Mouse (Mus musculus) lung, embryonic 16.5 days (tissue): Measurements from ENCODE around the gene Sept8. TPM values are rescaled to one million over a fixed set of nuclear protein-coding genes. Genes with fewer than 3 reads are reported as not detected.
A peak's percentile ranks its signal among the peaks of the same experiment; 100 is the strongest.

Source experiments
- ATAC-seq: fragments of 200-750 bp; cut with Nextera tagmentation; 2 replicates; pipeline ENCODE4 v1.8.0; 2017; ENCODE audit warnings: low read depth, mild to moderate bottlenecking, moderate library complexity
- H3K27ac ChIP-seq: fragments of 300-500 bp; sonication (generic); 2 replicates; pipeline ENCODE4 v1.5.1; 2014; ENCODE audit warnings: mild to moderate bottlenecking, control low read depth, low read length
- H3K27me3 ChIP-seq: fragments of 300-500 bp; sonication (generic); 2 replicates; pipeline ENCODE4 v1.6.1; 2014; ENCODE audit warnings: low read depth, low read length, mixed read lengths; ENCODE audit not compliant: control insufficient read depth, insufficient read depth
- H3K36me3 ChIP-seq: fragments of 300-500 bp; sonication (generic); 2 replicates; pipeline ENCODE4 v1.6.1; 2014; ENCODE audit warnings: low read length; ENCODE audit not compliant: control insufficient read depth, insufficient read depth
- H3K4me1 ChIP-seq: fragments of 300-500 bp; sonication (generic); replicated peaks from 2 replicates; pipeline ENCODE4 v1.6.1; 2014; ENCODE audit warnings: low read length, mixed read lengths; ENCODE audit not compliant: control insufficient read depth, insufficient read depth
- H3K4me2 ChIP-seq: fragments of 300-500 bp; sonication (generic); 2 replicates; pipeline ENCODE4 v1.6.1; 2014; ENCODE audit warnings: low read depth, low read length, control low read depth
- H3K4me3 ChIP-seq: fragments of 300-500 bp; sonication (generic); 2 replicates; pipeline ENCODE4 v1.5.1; 2014; ENCODE audit warnings: mild to moderate bottlenecking, low read length, control low read depth
- H3K9ac ChIP-seq: fragments of 300-500 bp; sonication (generic); 2 replicates; pipeline ENCODE4 v1.6.1; 2014; ENCODE audit warnings: low read length, control low read depth
- H3K9me3 ChIP-seq: fragments of 300-500 bp; sonication (generic); 2 replicates; pipeline ENCODE4 v1.6.1; 2016; ENCODE audit warnings: low read length; ENCODE audit not compliant: control insufficient read depth
- WGBS: fragments of 180-500 bp; shearing (Covaris S2); extraction: QIAGEN DNeasy Blood & Tissue Kit; methylation state at CpG from one replicate; pipeline ENCODE4 v1.1.7; 2014; 5-methylcytosine and 5-hydroxymethylcytosine counted together
- polyA plus RNA-seq: library from polyadenylated mRNA; unstranded; fragments of >200 nt; fragmentation: Nextera tagmentation; extraction: Ambion mirVana; gene quantifications from 2 replicates; pipeline ENCODE4 v1.2.1, GENCODE M21; 2015

Gene Sept8
- polyA plus RNA-seq, 1 experiment from 2014 or later, result 27.1 TPM

DNA sequence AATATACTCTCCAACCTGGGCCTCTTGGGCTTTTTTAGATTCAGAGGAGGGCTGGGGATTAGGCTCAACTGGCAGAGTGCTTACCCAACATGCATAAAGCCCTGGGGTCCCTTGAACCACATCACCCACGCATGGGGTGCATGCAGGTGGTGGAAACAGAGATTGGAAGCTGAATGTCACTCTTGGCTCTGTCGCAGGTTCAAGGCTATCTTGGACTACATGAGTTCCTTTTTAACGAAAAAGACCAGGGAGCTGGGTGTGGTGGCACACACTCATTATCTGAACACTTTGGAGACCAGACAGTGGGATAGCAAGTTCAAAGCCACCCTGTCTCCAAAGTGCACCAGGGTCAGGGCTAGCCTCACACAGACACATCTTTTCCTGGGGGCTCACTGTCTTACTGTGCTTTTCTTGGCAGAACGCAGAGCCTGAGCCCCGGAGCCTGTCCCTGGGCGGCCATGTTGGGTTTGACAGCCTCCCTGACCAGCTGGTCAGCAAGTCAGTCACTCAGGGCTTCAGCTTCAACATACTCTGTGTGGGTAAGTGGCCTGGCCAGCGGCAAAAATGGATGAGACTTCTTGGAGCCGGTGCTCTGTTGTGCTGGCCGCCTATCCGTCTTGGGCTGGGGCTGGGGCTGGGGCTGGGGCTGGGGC lies 12.6 kb downstream of the Sept8 start:
- H3K4me1 ChIP-seq, result peaks cover 13% of the 10 kb centered on the region
- H3K27ac ChIP-seq, result no peak overlapping the region
- ATAC-seq, result no peak
- H3K27me3 ChIP-seq, result no peaks in the 10 kb centered on the region
- no peaks in the 10 kb centered on the region for H3K9me3 ChIP-seq
- peaks cover 17% of the 10 kb centered on the region for H3K36me3 ChIP-seq
- H3K4me2 ChIP-seq, result no peak overlapping the region
- 84% methylated on average over 10 of the region's 10 CpGs for WGBS
- H3K9ac ChIP-seq, result no peak overlapping the region
- H3K4me3 ChIP-seq, result no peak overlapping the region

DNA sequence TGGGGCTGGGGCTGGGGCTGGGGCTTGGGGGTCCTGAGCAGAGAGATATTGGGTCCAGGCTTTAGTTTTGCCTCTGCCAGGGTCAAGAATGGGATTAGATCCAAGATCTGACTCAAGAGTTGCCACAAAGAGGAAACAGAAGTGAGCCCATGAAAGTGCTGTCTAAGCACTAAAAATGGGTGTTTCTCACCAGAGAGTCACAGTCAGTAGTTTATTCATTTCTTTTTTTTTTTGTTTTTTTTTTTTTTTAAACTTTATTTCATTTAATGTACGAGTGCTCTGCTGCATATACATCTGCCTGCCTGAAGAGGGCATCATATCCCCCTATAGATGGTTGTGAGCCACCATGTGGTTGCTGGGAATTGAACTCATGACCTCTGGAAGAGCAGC lies 13.2 kb downstream of the Sept8 start:
- peaks cover 13% of the 10 kb centered on the region for H3K4me1 ChIP-seq
- peaks cover 17% of the 10 kb centered on the region for H3K36me3 ChIP-seq
- 86% methylated on average over 1 of the region's 1 CpGs for WGBS
- H3K4me3 ChIP-seq, result no peak overlapping the region
- no peak overlapping the region for H3K4me2 ChIP-seq
- ATAC-seq, result no peak
- no peaks in the 10 kb centered on the region for H3K9me3 ChIP-seq
- H3K27ac ChIP-seq, result no peak overlapping the region
- H3K9ac ChIP-seq, result no peak overlapping the region
- no peaks in the 10 kb centered on the region for H3K27me3 ChIP-seq

DNA sequence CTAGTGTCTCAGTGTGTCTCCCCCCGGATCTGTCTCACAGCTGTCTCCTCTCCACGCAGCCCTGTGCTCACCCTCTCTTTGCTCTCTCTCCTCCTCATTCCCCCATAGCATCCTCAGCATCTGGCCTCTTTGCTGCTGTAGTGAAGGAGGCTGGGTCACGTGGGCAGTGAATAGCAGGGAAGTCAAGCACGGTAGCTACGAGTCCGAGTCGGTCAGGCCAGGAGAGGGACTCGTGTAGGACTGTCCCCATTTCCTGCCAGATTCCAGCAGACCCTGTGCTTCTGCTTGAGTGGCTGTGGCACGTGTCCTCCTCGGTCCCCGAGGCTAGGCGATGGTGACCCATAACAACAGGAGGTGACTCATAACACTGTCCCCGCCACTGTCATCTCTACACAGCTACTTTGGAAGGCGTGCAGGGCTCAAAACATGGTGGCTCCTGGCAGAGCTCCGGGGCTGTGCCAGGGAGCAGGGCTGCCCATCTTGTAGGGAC lies 20.0 kb downstream of the Sept8 start:
- H3K36me3 ChIP-seq, result peaks cover 21% of the 10 kb centered on the region
- H3K4me3 ChIP-seq, result no peak overlapping the region
- H3K4me1 ChIP-seq, result peaks cover 2% of the 10 kb centered on the region; the same call in 1 of the 2 replicates
- no peaks in the 10 kb centered on the region for H3K9me3 ChIP-seq
- no peaks in the 10 kb centered on the region for H3K27me3 ChIP-seq
- no peak overlapping the region for H3K4me2 ChIP-seq
- 68% methylated on average over 15 of the region's 15 CpGs for WGBS
- H3K27ac ChIP-seq, result no peak overlapping the region
- ATAC-seq, result no peak; the same call in 1 of the 2 replicates
- H3K9ac ChIP-seq, result no peak overlapping the region

DNA sequence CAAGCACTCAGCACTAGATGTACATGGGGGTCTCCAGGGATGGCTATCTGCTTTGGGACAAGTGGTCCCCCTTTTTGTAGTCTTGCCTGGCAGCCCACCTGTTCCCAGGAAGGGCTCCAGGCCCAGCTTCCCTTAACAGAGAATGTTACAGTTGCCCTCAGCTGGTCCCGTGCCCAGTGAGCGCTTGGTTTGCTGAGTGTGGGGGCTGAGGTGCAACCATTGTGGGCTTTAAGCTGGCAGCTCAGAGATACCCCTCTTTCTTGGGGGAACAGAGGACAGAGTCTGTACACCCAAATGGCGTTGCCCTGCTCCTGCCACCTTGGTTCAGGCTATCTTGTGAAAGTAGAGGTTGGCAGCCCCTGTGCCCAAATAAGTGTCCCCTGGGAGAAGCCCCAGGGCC lies 21.3 kb downstream of the Sept8 start:
- WGBS, result 91% methylated on average over 3 of the region's 3 CpGs
- H3K9ac ChIP-seq, result no peak overlapping the region
- no peaks in the 10 kb centered on the region for H3K27me3 ChIP-seq
- no peak overlapping the region for H3K27ac ChIP-seq
- H3K4me1 ChIP-seq, result peaks cover 2% of the 10 kb centered on the region; the same call in 1 of the 2 replicates
- no peak for ATAC-seq
- peaks cover 10% of the 10 kb centered on the region; the same call in 1 of the 2 replicates for H3K36me3 ChIP-seq
- no peak overlapping the region for H3K4me2 ChIP-seq
- H3K4me3 ChIP-seq, result no peak overlapping the region
- no peaks in the 10 kb centered on the region for H3K9me3 ChIP-seq

DNA sequence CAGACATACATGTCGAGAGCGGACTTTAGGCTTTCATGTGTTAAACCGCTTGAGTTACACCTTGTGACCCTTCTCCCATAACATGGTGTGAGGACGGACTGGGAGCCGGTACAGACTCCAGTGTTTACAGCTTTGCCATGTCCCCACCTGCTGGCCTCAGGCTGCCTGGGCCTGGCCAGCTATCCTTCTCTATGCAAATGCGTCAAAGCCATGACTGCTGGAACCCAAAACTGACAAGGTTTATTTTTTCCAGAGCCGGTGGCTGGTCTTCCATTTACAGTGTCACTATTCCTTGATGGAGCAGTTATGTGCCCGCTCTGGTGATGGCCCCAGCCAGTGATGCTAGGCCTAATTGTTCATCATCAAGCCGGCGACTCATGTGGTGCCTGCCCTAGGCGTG lies 22.2 kb downstream of the Sept8 start:
- H3K4me1 ChIP-seq, result peaks cover 2% of the 10 kb centered on the region; the same call in 1 of the 2 replicates
- 76% methylated on average over 11 of the region's 11 CpGs for WGBS
- H3K9me3 ChIP-seq, result no peaks in the 10 kb centered on the region
- ATAC-seq, result no peak
- H3K4me3 ChIP-seq, result no peak overlapping the region
- no peaks in the 10 kb centered on the region for H3K27me3 ChIP-seq
- H3K4me2 ChIP-seq, result no peak overlapping the region
- H3K36me3 ChIP-seq, result peaks cover 4% of the 10 kb centered on the region; the same call in 1 of the 2 replicates
- H3K9ac ChIP-seq, result no peak overlapping the region
- H3K27ac ChIP-seq, result no peak overlapping the region

DNA sequence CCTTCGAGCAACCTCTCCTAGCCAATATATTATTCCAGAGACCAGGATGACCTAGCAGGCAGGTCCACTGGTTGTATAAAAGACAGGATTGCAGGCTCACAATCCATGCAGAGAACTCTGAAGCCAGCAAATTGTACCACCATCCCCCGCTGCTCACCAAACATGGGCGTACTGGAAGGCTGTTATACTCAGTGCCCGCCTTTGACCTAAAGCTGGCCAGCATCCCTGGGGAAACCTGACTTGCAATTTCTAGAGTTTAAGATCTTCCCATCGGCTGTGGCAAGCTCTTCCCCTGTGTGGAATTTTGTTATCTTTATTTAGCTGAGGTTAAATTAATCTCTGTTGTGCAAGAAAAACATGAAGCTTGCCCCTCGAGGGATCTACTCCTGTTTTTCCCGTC lies 24.0 kb downstream of the Sept8 start:
- Histone ChIP-seq H3K4me1 (peaks cover 5% of the 10 kb centered on the region; the same call in 1 of the 2 replicates), H3K4me3 (no peak overlapping the region), H3K27me3 (no peaks in the 10 kb centered on the region), H3K36me3 (no peaks in the 10 kb centered on the region; the same call in 1 of the 2 replicates), H3K4me2 (no peak overlapping the region), H3K27ac (no peak overlapping the region), H3K9me3 (no peaks in the 10 kb centered on the region), H3K9ac (no peak overlapping the region)
- WGBS, result 59% methylated on average over 7 of the region's 7 CpGs
- ATAC-seq, result no peak

DNA sequence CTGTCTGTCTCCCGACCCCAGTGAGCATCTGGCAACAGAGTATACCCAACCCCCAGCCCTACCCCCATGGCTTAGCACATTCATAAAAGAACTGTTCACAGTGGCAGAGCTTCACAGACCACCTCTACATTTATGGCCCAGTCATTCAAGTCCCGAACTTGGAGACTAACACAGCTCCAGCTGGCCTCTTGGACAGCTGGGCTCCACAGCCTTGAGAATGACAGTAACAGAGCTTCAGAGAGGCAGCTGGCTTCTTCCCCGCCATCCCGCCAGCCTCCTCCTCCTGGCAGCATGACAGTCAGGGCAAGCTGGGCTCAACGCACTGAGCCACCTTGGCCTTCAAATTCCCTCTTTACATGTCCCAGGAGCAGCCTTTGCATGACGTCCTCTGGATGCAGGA lies 27.2 kb downstream of the Sept8 start:
- Histone ChIP-seq H3K27ac (no peak overlapping the region), H3K4me3 (no peak overlapping the region), H3K36me3 (no peaks in the 10 kb centered on the region; the same call in 1 of the 2 replicates), H3K27me3 (no peaks in the 10 kb centered on the region), H3K9ac (no peak overlapping the region), H3K9me3 (no peaks in the 10 kb centered on the region), H3K4me1 (peaks cover 5% of the 10 kb centered on the region; the same call in 1 of the 2 replicates), H3K4me2 (no peak overlapping the region)
- WGBS, result 64% methylated on average over 6 of the region's 6 CpGs
- no peak for ATAC-seq

DNA sequence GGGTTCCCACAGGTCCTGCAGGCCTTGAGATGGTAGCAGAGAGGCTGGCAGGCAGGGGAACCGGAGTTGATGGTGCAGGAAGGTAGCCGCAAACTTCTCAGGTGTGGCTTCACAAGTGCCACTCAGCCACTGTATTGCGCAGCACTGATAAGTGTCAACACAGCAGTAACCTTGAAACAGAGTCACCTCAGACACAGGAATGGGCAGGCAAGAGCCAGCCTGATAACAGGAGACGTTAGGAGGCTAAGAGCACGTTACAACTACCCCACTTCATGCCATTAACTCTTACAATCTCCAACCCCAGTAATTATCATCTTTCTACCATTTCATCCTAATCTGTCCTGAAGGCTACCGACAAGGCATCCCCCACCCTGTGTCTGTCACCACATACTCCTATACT lies 28.5 kb downstream of the Sept8 start:
- no peaks in the 10 kb centered on the region for H3K9me3 ChIP-seq
- H3K4me3 ChIP-seq, result no peak overlapping the region
- 50% methylated on average over 6 of the region's 6 CpGs for WGBS
- no peaks in the 10 kb centered on the region; the same call in 1 of the 2 replicates for H3K36me3 ChIP-seq
- peaks cover 5% of the 10 kb centered on the region; the same call in 1 of the 2 replicates for H3K4me1 ChIP-seq
- H3K9ac ChIP-seq, result no peak overlapping the region
- no peak overlapping the region for H3K27ac ChIP-seq
- H3K27me3 ChIP-seq, result no peaks in the 10 kb centered on the region
- ATAC-seq, result peak; percentile 83
- no peak overlapping the region for H3K4me2 ChIP-seq

DNA sequence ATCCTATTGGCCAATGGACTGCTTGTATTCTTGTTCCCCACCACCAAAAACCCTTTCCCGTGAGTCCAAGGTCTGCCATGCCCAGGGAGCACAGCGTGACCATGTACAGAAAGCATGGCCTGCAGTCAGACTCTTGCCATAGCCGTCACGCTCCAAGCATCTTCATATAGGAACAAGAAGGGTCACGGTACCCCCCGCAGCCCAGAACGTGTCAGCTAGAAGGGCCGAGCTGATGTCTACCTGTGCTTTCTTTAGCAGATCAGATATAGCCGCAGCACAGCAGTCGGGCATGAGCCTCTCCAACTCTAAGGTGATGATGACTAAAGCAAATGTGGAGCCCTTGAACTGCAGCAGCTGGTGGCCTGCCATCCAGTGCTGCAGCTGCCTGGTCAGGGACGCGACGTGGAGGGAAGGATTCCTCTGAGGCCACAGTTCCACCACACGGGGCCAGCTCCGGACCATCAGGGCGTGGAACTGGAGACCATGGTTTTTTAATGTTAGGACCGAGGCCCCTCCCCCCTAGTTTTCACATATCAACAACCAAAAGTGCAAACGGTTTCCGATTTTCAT lies 29.1 kb downstream of the Sept8 start:
- H3K27ac ChIP-seq, result no peak overlapping the region
- ATAC-seq, result no peak
- H3K9me3 ChIP-seq, result no peaks in the 10 kb centered on the region
- no peak overlapping the region for H3K4me3 ChIP-seq
- no peak overlapping the region for H3K9ac ChIP-seq
- H3K27me3 ChIP-seq, result no peaks in the 10 kb centered on the region
- 80% methylated on average over 19 of the region's 19 CpGs for WGBS
- H3K36me3 ChIP-seq, result no peaks in the 10 kb centered on the region; the same call in 1 of the 2 replicates
- H3K4me2 ChIP-seq, result no peak overlapping the region
- H3K4me1 ChIP-seq, result 0 out of 2 replicates have a peak, but pooled peaks cover 2% of the 10 kb centered on the region
